Mouse (Mus musculus): ENCODE measurements around the gene Ass1.
A peak's percentile ranks its signal among the peaks of the same experiment; 100 is the strongest.

Ass1 gene

DNA sequence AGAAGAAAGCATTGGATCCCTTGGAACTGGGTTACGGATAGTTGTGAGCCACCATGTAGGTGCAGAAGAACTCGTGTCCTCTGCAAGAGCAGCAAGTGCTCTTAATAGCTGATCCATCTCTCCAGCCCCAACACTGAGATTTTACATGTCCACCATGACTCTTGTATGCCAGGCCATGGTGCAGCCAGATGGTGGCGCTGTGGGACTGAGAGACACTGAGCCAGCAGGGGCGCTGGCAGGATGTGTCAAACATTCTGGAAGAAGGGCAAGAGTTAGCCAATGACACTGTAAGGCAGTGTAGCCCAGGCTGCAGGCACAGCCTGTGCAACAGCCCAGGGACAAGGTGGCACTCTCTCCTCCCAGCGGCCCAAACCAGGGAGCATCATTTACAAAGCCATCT lies 14.2 kb downstream of the Ass1 start:
- peak; percentile 87 for DNase-seq (ENCODE audit: low read depth, low spot score)

- DNase-seq (ENCODE audit: low read depth, low spot score): no peak
Measured at GRCm38 (mm10) chr2:31489166-31489565, 19.2 kb downstream of the Ass1 start.

GRCm38 (mm10) chr2:31490556-31490955 lies 20.5 kb downstream of the Ass1 start:
- DNase-seq (ENCODE audit: low read depth, low spot score): no peak

DNA sequence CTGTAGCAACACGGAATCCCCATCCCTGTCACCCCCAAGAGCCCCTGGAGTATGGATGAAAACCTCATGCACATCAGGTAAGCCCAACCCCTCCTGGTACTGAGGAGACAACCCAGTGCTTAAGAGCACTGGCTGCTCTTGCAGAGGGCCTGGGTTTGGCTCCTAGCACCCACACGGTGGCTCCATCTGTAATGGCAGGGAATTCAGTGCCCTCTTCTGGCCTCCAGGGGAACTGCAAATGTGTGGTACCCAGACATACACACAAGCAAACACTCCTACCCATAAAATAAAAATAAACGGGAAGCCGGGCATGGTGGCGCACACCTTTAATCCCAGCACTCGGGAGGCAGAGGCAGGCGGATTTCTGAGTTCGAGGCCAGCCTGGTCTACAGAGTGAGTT lies 22.3 kb downstream of the Ass1 start:
- DNase-seq (ENCODE audit: low read depth, low spot score): peak; percentile 80

GRCm38 (mm10) chr2:31493243-31493642 lies 23.2 kb downstream of the Ass1 start:
- DNase-seq (ENCODE audit: low read depth, low spot score): no peak

GRCm38 (mm10) chr2:31494315-31494714 lies 24.3 kb downstream of the Ass1 start:
- no peak for DNase-seq (ENCODE audit: low read depth, low spot score)

GRCm38 (mm10) chr2:31495046-31495476 lies 25.1 kb downstream of the Ass1 start:
- DNase-seq (ENCODE audit: low read depth, low spot score): no peak

GRCm38 (mm10) chr2:31496141-31496540 lies 26.1 kb downstream of the Ass1 start:
- no peak for DNase-seq (ENCODE audit: low read depth, low spot score)

- no peak for DNase-seq (ENCODE audit: low read depth, low spot score)
Measured at GRCm38 (mm10) chr2:31497113-31497512, 27.1 kb downstream of the Ass1 start.

DNA sequence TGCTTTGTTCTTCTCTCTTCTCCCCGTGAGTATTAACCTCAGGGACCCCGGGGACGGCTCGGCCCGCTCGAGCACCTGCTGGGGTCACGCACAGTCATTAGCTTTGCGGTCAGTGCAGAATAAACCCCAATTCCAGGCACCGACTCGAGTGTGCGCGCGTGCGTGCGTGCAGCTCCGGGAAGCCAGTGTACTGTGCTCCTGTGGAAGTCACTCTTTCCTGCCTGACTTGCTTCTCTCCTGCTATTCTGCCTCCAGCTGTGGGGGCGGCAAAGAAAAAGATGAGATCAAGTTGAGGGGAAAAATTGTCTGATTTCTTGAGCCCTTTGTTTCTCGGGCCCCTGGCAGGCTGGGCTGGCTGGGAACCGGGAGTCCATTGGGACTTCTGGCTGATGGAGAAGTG lies 27.6 kb downstream of the Ass1 start:
- no peak for DNase-seq (ENCODE audit: low read depth, low spot score)

DNA sequence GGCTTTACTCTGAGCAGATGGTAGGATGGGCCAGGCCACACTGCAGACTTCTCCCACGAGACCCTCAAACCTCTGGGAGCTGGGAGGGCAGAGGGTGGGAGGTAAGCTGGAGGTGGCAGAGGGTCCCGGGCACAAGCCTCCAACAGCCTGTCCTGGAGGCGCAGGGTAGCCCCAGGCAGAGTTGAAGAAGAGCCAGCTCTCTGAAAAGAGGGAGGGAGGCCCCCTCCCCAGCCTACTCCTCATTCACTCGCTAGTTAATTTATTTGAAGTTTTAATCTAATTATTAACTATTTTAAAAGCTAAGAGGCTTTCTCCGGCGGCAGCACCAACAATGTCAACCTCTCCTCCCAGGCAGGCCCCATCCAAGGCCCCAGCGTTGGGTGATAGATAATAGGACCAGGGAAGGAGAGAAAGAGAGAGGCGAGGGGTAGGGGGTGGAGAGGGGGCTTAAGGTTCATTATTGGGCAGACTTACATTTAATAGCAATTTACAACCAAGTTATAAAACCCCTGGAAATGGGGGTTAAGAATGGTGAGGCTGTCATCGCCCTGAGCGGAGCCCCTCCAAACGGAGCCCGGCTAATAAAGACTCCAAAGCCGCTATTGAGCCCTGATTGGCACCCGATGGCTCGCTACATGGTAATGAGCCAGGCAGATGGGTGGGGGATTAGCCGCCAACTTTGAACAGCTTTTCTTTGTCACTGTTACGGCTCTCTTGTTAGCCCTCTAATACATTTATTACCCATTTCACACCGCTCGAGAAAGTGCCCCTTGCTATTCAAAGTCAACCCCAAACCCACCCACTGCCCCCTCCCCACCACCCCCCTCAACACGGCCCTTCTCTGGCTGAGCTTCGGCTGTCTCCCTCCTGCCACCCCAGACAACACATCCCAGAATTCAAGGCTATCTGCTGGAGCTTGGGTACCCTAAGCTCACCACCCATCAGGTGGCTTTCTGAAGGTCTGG lies 29.6 kb downstream of the Ass1 start:
- no peak for DNase-seq (ENCODE audit: low read depth, low spot score)

- no peak for DNase-seq (ENCODE audit: low read depth, low spot score)
Measured at GRCm38 (mm10) chr2:31500292-31501204, 30.5 kb downstream of the Ass1 start.

- peak; percentile 61 for DNase-seq (ENCODE audit: low read depth, low spot score)
Measured at GRCm38 (mm10) chr2:31501448-31502130, 31.6 kb downstream of the Ass1 start.

GRCm38 (mm10) chr2:31502616-31503522 lies 32.9 kb downstream of the Ass1 start:
- DNase-seq (ENCODE audit: low read depth, low spot score): peak; percentile 83

GRCm38 (mm10) chr2:31505472-31505871 lies 35.5 kb downstream of the Ass1 start:
- DNase-seq (ENCODE audit: low read depth, low spot score): no peak

GRCm38 (mm10) chr2:31508851-31509250 lies 38.8 kb downstream of the Ass1 start:
- peak; percentile 41 for DNase-seq (ENCODE audit: low read depth, low spot score)

DNA sequence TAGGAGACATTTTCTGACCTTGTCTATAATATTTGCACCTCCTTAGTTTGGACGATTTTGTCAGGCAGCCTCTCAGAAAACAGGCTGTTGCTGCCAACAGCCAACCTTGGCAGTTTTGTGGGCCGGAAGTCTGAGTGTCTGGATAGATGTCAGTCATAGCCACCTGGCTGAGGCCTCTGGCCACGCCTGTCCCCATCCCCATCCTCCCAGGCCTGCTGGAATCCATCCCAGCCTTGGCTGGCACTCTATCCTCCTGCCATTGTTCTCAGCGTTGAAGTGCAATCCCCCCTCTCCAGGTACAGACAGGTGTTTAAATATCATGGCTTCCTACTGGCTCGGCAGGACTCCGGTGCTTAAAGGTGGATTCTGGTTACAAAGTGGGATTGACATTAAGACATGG lies 41.3 kb downstream of the Ass1 start:
- DNase-seq (ENCODE audit: low read depth, low spot score): no peak

DNA sequence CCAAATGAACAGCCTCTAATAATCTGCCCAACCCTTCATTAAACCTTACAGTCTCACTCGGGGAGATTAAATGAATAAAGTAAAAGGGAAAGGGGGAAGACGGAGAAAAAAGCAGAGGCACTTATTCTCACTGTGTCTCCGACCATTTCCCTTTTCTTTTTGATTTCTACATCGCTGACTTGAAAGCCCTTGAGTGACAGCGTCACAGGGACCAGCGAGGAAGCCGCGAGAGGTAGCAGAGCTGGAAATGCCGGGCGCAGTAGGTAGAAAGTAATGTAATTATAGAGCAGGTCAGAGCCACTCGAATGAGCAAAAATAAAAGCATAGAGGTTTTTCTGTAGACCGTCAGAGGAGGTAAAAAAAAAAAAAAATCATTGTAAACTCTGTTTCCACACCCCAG lies 46.5 kb downstream of the Ass1 start:
- no peak for DNase-seq (ENCODE audit: low read depth, low spot score)

DNA sequence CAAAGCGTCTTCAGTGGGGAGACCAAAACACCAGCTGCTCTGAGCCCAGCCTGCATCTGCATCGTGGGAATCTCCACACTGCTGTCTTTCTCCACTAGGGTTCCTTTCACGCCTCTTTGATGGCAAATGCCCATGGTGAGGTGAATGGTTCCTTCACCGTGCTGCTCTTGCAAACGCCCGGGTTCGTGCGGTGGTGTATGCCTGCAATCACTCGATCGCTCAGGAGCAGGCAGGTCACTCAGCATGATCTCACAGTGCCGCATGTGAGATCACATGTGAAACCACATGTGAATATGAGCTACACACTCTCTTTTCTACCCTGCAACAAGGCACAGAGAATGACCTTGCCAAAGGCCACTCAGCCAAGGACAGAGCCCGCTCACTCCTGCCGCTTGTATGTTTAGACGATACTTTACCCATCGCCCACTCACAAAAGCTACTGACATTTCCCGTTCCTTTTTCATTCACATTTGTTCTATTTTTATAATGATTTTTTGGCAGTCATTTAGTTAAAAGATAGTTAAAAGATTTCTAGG lies 51.9 kb downstream of the Ass1 start:
- no peak for DNase-seq (ENCODE audit: low read depth, low spot score)

- DNase-seq (ENCODE audit: low read depth, low spot score): no peak
Measured at GRCm38 (mm10) chr2:31524641-31525040, 54.6 kb downstream of the Ass1 start.

Data from ES-CJ7 (cell line).